Mouse (Mus musculus) G1E (cell line): ENCODE measurements around the gene Mpp6.

Experiments used
- CTCF ChIP-seq: IDR thresholded peaks from 2 replicates; pipeline ENCODE4 v1.5.1; 2012; ENCODE audit warnings: low read depth, low read length, inconsistent platforms, mixed read lengths
- GATA1 ChIP-seq: IDR thresholded peaks from 2 replicates; pipeline ENCODE4 v1.6.1; 2012; ENCODE audit warnings: borderline replicate concordance, low read length, inconsistent platforms, mixed read lengths
- GATA2 ChIP-seq: IDR thresholded peaks from 2 replicates; pipeline ENCODE4 v1.6.1; 2012; ENCODE audit warnings: low read depth, low read length, inconsistent platforms, borderline replicate concordance
- TAL1 ChIP-seq: conservative IDR thresholded peaks from 2 replicates; pipeline ENCODE4 v1.6.1; 2012; ENCODE audit warnings: low read depth, low read length, inconsistent platforms, mixed read lengths

GRCm38 (mm10) chr6:50114280-50114679 is 4.2 kb downstream of the Mpp6 start:
- TF ChIP-seq TAL1: no peak
- no peak for TF ChIP-seq CTCF
- no peak for TF ChIP-seq GATA1
- TF ChIP-seq GATA2: no peak
